Mouse (Mus musculus) myocyte (in vitro differentiated cells): ENCODE data around the gene Snf8.

Source experiments
- CEBPB ChIP-seq: IDR thresholded peaks from 2 replicates; pipeline ENCODE4 v1.6.1; 2011; ENCODE audit warnings: mild to moderate bottlenecking, moderate library complexity; ENCODE audit not compliant: poor library complexity, insufficient read depth, severe bottlenecking
- E2F4 ChIP-seq: IDR thresholded peaks from one replicate; pipeline ENCODE4 v1.6.1; 2011; ENCODE audit warnings: mild to moderate bottlenecking, control low read depth, moderate library complexity; ENCODE audit not compliant: insufficient read depth
- MAX ChIP-seq: IDR thresholded peaks from one replicate; pipeline ENCODE4 v1.6.1; 2011; ENCODE audit warnings: low read depth, mild to moderate bottlenecking, control low read depth
- MYOD1 ChIP-seq, 3 experiments: IDR thresholded peaks; one replicate each; pipeline ENCODE4 v1.6.1; 2011; ENCODE audit warnings: control low read depth in 2 of 3, low read depth in 2 of 3, mild to moderate bottlenecking in 2 of 3, moderate library complexity in 1 of 3; ENCODE audit not compliant: insufficient read length in 2 of 3, control insufficient read depth in 1 of 3
- MYOG ChIP-seq, 3 experiments: IDR thresholded peaks; one replicate each; pipeline ENCODE4 v1.6.1; 2011; ENCODE audit warnings: control low read depth in 2 of 3, low read depth in 2 of 3, mild to moderate bottlenecking in 2 of 3; ENCODE audit not compliant: insufficient read length in 2 of 3, control insufficient read depth in 1 of 3, insufficient read depth in 1 of 3
- POLR2A ChIP-seq: IDR thresholded peaks from one replicate; pipeline ENCODE4 v1.6.1; 2011; ENCODE audit warnings: low read depth, mild to moderate bottlenecking, control low read depth, moderate library complexity; ENCODE audit not compliant: insufficient read length
- TCF12 ChIP-seq: IDR thresholded peaks from one replicate; pipeline ENCODE4 v1.6.1; 2011; ENCODE audit warnings: mild to moderate bottlenecking, control low read depth; ENCODE audit not compliant: poor library complexity, insufficient read depth, severe bottlenecking
- TCF3 ChIP-seq: IDR thresholded peaks from one replicate; pipeline ENCODE4 v1.6.1; 2011; ENCODE audit warnings: low read depth, control low read depth; ENCODE audit not compliant: insufficient read length
- USF1 ChIP-seq: IDR thresholded peaks from one replicate; pipeline ENCODE4 v1.6.1; 2011; ENCODE audit warnings: low read depth, mild to moderate bottlenecking, control low read depth, moderate library complexity

DNA sequence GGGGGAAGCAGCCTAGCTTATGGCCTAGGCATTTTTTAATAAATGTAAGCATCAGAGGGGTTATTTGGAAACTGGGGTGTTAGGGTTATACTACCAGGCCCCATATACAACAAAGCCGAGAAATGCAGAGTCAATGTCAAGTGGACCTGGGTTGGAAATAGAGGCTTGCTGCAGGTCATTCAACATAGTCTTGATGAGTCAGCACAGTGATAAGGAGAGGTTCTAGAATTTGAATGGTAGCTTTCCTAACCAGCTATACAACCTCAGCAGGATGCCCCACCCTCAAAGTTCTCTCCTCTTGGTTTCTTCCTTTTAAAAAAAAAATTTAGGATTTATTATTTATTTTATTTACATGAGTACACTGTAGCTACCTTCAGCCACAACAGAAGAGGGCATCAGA is 36.3 kb downstream of the Snf8 start:
- TF ChIP-seq POLR2A (no peak), USF1 (no peak), E2F4 (no peak), MAX (no peak), TCF3 (no peak), TCF12 (no peak), MYOG (IDR thresholded peaks at IDR 0.05; ENCODE audit: control insufficient read depth in 1 of 3, insufficient read depth in 1 of 3, insufficient read length in 2 of 3, low read depth in 2 of 3) (no peak), MYOD1 (IDR thresholded peaks at IDR 0.05; ENCODE audit: control insufficient read depth in 1 of 3, insufficient read length in 2 of 3, low read depth in 2 of 3) (no peak), CEBPB (no peak)
